Mouse (Mus musculus) T-helper 17 cell (primary cell): ENCODE measurements at regions not wholly inside any gene's neighbourhood (a gene's known extent, or its start where the extent isn't known, plus 50 kb on each side); places are given as distances from the start of the nearest gene placed in this dataset.

Source experiments
- in situ Hi-C, 2 experiments: fragments of 300-600 bp; cut with MboI, MseI; formaldehyde crosslinking; loops; 1 replicate in 1 of 2; 2 replicates in 1 of 2; pipeline ENCODE4 v1.15.1; 2025; ENCODE audit warnings: high pct_unique_total_duplicates in 2 of 2

GRCm38 (mm10) chr6:70714239-70714638, 77.8 kb downstream of the Rpia start:
- in situ Hi-C loops = loop anchor here (5.0 to 10.0 kb wide), 2 partner anchors 53 to 181 kb away; no protein-coding TSS in a partner anchor

DNA sequence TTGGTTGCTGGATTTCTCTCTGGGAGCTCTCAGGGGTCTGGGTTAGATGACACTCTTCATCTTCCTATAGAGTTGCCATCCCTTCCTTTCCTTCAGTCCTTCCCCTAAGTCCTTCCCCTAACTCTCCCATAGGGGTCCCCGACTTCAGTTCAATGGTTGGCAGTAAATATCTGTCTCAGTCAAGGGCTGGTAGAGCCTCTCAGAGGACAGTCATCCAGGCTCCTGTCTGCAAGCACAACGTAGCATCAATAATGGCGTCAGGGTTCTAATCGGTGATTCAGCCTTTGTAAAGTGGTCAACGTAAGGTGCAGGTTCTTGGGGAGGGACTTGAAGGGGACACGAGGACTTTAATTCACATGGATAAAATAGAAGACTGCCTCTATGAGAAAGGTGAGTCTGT, 78.4 kb downstream of the Rpia start:
- in situ Hi-C loops = loop anchor here (5.0 to 10.0 kb wide), 2 partner anchors 54 to 181 kb away; no protein-coding TSS in a partner anchor

DNA sequence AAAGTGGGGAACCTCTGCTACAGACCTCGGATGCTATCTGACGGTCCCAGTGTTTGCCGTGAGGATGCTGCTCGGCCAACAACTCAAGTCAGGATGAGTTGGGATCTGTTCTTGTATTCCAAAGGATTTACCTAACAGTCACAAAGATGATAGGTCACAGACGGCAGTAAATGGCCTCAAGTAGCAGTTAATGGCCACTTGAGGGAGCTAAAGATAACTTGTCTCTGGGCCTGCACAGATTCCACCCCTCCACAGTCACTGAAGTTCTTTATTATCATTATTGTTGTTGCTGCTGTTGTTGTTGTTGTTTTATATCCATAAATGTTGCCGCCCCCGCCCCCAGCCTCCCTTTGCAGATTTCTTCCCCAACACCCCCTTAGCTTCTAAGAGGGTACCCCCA, 78.9 kb downstream of the Rpia start:
- in situ Hi-C loops = loop anchor here (5.0 to 10.0 kb wide), 2 partner anchors 54 to 182 kb away; no protein-coding TSS in a partner anchor

DNA sequence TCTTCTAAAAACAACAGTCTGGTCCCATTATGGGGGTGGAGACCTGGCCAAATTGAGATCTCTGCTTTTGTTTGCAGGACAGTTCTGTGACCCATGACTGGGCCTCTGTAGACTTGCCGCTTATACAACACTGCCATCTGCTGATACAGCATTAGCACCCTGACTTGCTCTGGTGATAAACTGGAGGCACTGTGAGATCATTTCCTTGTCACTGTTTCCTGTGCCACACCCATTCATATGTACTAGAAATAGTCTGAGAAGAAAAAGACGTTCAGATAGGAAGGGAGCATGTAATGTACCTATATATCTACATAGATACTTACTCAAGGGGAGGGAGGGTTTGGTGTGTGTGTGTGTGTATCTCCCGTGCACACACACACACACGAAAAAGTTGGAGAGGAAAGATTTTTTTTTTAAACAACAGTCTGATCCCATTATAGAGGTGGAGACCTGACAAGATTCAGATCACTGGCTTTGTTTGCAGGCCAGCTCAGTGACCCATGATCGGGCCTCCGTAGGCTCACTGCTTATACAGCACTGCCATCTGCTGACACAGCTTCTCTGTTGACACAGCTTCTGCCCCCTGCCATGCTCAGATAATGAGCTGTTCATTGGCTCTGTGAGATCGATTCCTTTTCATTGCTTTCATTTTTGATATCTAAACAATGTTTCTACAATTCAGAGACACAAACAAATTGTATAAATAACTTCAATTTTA, 82.5 kb downstream of the Rpia start:
- in situ Hi-C loops = loop anchor here (5.0 to 10.0 kb wide), 3 partner anchors 58 to 565 kb away; no protein-coding TSS in a partner anchor

- in situ Hi-C loops = no loop called here
These were observed 96.4 kb downstream of the Rpia start for GRCm38 (mm10) chr6:70695596-70695995.
